Mouse (Mus musculus): Measurements from ENCODE around the gene Usp27x. TPM values are rescaled to one million over a fixed set of nuclear protein-coding genes. Genes with fewer than 3 reads are reported as not detected.

Gene Usp27x
- 10 to 100 TPM; 15.1 to 17.8 TPM for total RNA-seq (2021)
- long read RNA-seq, experiment 1, full-length matches to known transcripts = 35 of 35 reads
- long read RNA-seq, experiment 1, partial matches to known transcripts = 0 of 35 reads
- long read RNA-seq, experiment 1, other reads (novel, unspliced or antisense) = 0 of 35 reads
- long read RNA-seq, experiment 2, transcript Usp27x-201 (1 exons, 3,240 nt) = major isoform, 19 of 19 reads
- long read RNA-seq, experiment 2, partial matches to known transcripts = 0 of 19 reads
- long read RNA-seq, experiment 2, other reads (novel, unspliced or antisense) = 0 of 19 reads

DNA sequence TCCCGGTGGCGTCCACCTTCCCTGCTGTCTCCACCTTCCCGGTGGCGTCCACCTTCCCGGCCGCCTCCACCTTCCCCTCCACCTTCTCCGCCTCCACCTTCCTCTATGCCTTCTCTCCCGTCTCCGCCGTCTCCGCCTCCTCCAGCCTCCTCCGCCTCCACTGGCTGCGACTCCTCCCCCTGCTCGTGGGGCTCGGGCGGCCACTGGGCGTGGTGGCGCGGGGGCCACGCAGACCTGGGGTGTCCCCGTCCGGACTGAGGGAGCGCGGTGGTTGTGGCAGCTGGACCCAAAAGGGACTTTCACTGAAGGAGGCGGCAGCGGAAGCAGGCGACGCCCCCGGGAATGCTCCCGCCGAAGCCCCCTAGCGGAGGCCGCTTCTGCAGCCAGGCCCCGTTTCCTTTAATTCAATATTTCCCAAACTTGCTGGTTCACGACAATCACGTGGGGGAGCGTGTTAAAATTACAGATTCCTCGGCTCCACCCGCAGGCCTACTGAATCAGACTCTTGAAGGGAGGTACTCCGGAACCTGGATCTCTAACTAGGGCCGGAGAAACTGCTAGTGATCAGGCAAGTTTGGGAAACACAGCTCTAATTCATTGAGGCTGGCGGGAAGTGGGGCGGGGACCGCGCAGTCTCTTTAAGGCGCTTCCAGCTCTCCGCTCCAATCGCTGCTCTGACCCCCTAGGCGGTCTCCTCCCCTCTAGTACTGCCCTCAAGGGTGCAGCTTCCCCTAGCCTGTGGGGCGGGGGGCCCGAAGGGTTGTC, at the start of gene Usp27x:
Gene Usp27x, minus strand, starts transcription at position 115 of the 765 bp plus-strand sequence.
- H3K4me3 ChIP-seq = peak within 1 kb of the TSS; percentile 57
- DNase-seq (ENCODE audit: extremely low spot score in 1 of 2, low spot score in 2 of 2) = peak; percentile 67 to 70
- intact Hi-C loops (cut with DNase I) = loop anchor here (2.0 kb wide), 2 partner anchors 47 to 53 kb away; no protein-coding TSS in a partner anchor
- H3K27ac ChIP-seq = peak within 1 kb of the TSS; percentile 75
- TF ChIP-seq CTCF (IDR thresholded peaks at IDR 0.05) = peak; percentile 58

DNA sequence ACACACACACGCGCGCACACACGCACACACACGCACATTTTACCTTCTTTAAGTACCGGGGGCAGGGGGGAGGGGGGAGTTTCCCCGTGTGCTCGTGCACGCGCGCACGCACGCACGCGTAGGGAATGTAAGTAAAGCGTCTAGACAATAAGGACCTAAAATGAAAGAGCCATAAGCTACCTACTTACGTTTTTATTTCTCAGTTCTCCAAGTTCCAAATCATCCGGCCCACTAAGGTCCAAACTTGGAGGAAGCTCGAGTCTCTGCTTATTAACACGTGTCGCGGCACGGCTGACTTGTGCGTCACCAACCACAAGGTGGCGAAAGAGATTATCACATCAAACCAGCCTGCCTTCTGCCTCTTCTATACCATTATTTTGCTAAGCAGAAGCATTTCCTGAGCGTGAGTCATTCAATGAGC, 47.1 kb upstream of the Usp27x start:
- DNase-seq (ENCODE audit: extremely low spot score in 1 of 2, low spot score in 2 of 2) = peak; percentile 66 to 71
- peak; percentile 65 for TF ChIP-seq CTCF (IDR thresholded peaks at IDR 0.05)
- Histone ChIP-seq H3K27ac (no peak overlapping the region), H3K4me3 (peak overlapping the region; percentile 46)
- intact Hi-C loops (cut with DNase I) = loop anchor here (2.0 to 5.0 kb wide), 6 partner anchors 46 to 355 kb away; partner anchors contain the start of genes Foxp3 and Ppp1r3f

- no peak overlapping the region for H3K4me3 ChIP-seq
- no peak for DNase-seq (ENCODE audit: extremely low spot score in 1 of 2, low spot score in 2 of 2)
- no peak overlapping the region for H3K27ac ChIP-seq
- intact Hi-C loops (cut with DNase I) = loop anchor here (2.0 to 5.0 kb wide), 6 partner anchors 45 to 355 kb away; partner anchors contain the start of genes Foxp3 and Ppp1r3f
- TF ChIP-seq CTCF (IDR thresholded peaks at IDR 0.05) = no peak
These were observed 46.5 kb upstream of the Usp27x start for GRCm38 (mm10) chrX:7422166-7422565.

GRCm38 (mm10) chrX:7421016-7421415, 45.4 kb upstream of the Usp27x start:
- H3K27ac ChIP-seq = no peak overlapping the region
- intact Hi-C loops (cut with DNase I) = loop anchor here (1.0 to 5.0 kb wide), 5 partner anchors 99 to 356 kb away; partner anchors contain the start of genes Foxp3 and Ppp1r3f
- peak; percentile 80 for TF ChIP-seq CTCF (IDR thresholded peaks at IDR 0.05)
- H3K4me3 ChIP-seq = peak overlapping the region; percentile 32
- DNase-seq (ENCODE audit: extremely low spot score in 1 of 2, low spot score in 2 of 2) = peak; percentile 55 to 64

- H3K4me3 ChIP-seq = no peak overlapping the region
- TF ChIP-seq CTCF (IDR thresholded peaks at IDR 0.05) = no peak
- peak overlapping the region; percentile 44 for H3K27ac ChIP-seq
- DNase-seq (ENCODE audit: extremely low spot score in 1 of 2, low spot score in 2 of 2) = peak; percentile 62 to 65
- intact Hi-C loops (cut with DNase I) = no loop called here
These were observed 40.7 kb upstream of the Usp27x start for GRCm38 (mm10) chrX:7416178-7416871.

DNA sequence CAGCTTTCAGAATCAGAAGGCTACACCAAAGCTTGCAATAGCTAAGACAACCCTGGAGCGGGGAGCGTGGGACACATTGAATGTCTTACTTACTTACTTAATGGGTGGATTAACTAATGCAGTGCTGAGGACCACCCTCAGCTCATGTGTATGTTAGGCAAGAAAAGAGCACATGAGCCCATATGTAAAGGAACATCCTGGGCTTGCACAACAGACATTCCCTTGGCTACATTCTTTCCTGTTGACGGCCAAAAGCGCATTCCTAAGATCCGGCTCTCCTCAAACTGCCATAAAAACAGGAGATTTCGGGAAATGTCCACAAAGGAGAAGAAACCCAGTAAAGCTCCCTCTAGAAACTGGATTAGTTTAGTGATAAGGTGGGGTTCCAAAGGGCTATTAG, 39.7 kb upstream of the Usp27x start:
- no peak for DNase-seq (ENCODE audit: extremely low spot score in 1 of 2, low spot score in 2 of 2)
- TF ChIP-seq CTCF (IDR thresholded peaks at IDR 0.05) = no peak
- Histone ChIP-seq H3K4me3 (no peak overlapping the region), H3K27ac (no peak overlapping the region)
- intact Hi-C loops (cut with DNase I) = no loop called here

- DNase-seq (ENCODE audit: extremely low spot score in 1 of 2, low spot score in 2 of 2) = no peak
- Histone ChIP-seq H3K27ac (no peak overlapping the region), H3K4me3 (no peak overlapping the region)
- intact Hi-C loops (cut with DNase I) = no loop called here
- TF ChIP-seq CTCF (IDR thresholded peaks at IDR 0.05) = no peak
These were observed 36.8 kb upstream of the Usp27x start for GRCm38 (mm10) chrX:7412239-7413033.

- Histone ChIP-seq H3K27ac (peak overlapping the region; percentile 29; the same call in 1 of the 2 replicates), H3K4me3 (peak overlapping the region; percentile 57)
- TF ChIP-seq CTCF (IDR thresholded peaks at IDR 0.05) = no peak
- no peak for DNase-seq (ENCODE audit: extremely low spot score in 1 of 2, low spot score in 2 of 2)
- intact Hi-C loops (cut with DNase I) = loop anchor here (2.0 kb wide), 2 partner anchors 46 to 54 kb away; no protein-coding TSS in a partner anchor
These were observed 956 bp upstream of the Usp27x start for GRCm38 (mm10) chrX:7376586-7376985.

DNA sequence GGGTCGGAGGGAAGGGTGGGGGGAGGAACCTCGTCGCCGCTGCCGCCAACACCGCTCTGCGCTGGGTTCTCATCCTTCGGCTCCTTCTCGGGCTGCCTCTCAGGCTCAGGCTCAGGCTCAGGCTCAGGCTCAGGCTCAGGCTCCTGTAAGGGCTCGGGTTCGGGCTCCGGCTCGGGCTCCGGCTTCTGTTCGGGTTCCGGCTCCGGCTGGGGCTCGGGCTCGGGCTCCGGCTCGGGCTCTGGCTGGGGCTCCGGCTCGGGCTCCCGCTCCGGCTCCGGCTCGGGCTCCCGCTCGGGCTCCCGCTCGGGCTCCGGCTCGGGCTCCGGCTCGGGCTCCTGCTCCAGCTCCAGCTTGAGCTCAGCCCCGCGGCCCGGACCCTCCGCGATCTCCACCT, 311 bp downstream of the Usp27x start:
- TF ChIP-seq CTCF (IDR thresholded peaks at IDR 0.05) = no peak
- Histone ChIP-seq H3K27ac (peak overlapping the region; percentile 75), H3K4me3 (peak overlapping the region; percentile 57)
- DNase-seq (ENCODE audit: extremely low spot score in 1 of 2, low spot score in 2 of 2) = peak in 1 of 2 experiments; percentile 9
- intact Hi-C loops (cut with DNase I) = no loop called here

- no peak for DNase-seq (ENCODE audit: extremely low spot score in 1 of 2, low spot score in 2 of 2)
- Histone ChIP-seq H3K4me3 (no peak overlapping the region), H3K27ac (no peak overlapping the region)
- peak; percentile 26 for TF ChIP-seq CTCF (IDR thresholded peaks at IDR 0.05)
- intact Hi-C loops (cut with DNase I) = loop anchor here (10.0 kb wide), 1 partner anchor 349 kb away; the partner anchor contains the start of gene Plp2
These were observed 50.2 kb downstream of the Usp27x start for GRCm38 (mm10) chrX:7325455-7325854.

DNA sequence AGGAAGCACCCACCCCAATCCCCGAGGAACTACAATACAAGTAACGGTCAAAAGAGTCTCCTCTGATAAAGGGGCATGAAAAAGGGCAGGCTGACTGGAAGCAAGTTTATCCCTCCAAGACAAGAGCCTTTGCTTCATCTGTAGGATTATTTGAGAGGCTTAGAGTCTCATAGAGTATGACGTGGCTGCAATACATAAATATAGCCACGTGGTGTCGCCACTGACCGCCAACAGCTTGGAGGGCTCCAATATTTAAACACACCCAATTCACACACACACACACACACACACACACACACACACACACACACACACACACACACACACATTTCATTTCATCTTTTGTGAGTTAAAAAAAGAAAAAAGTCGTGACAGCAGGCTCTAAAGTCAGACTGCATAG, 53.3 kb downstream of the Usp27x start:
- peak; percentile 51 for TF ChIP-seq CTCF (IDR thresholded peaks at IDR 0.05)
- H3K27ac ChIP-seq = no peak overlapping the region
- H3K4me3 ChIP-seq = no peak overlapping the region
- intact Hi-C loops (cut with DNase I) = loop anchor here (1.0 to 10.0 kb wide), 5 partner anchors 55 to 353 kb away; partner anchors contain the start of genes Foxp3, Plp2 and Ppp1r3f
- peak; percentile 47 to 62 for DNase-seq (ENCODE audit: extremely low spot score in 1 of 2, low spot score in 2 of 2)

Other genes starting within 250 kb of the Usp27x start
- 1 to 10 TPM; 8.8 to 9.7 TPM for gene Clcn5, start 56.5 kb downstream of the Usp27x start, total RNA-seq (2021)
- gene Foxp3, start 197.8 kb upstream of the Usp27x start, total RNA-seq (2021) = not detected
- 10 to 100 TPM; 21.9 to 26.8 TPM for gene Ppp1r3f, start 198.5 kb upstream of the Usp27x start, total RNA-seq (2021)
- gene Ccdc22, start 229.7 kb upstream of the Usp27x start, total RNA-seq (2021) = 10 to 100 TPM; 30.1 to 31.5 TPM
- under 1 TPM; 0.19 to 0.27 TPM for gene Cacna1f, start 231.3 kb upstream of the Usp27x start, total RNA-seq (2021)

Data from left cerebral cortex, adult 2 months (tissue).